Mouse (Mus musculus) heart, adult 9 months (tissue): ENCODE data around the gene Olfr968.

Experiments
- DNase-seq, 2 experiments: peaks; one replicate each; pipeline ENCODE4 v3.0.0; 2022; ENCODE audit warnings: low spot score in 2 of 2

Olfr968 gene

GRCm38 (mm10) chr9:39783153-39783552 lies at the start of gene Olfr968:
Olfr968 (minus strand) TSS chr9:39783253.
- DNase-seq, result no peak

GRCm38 (mm10) chr9:39808560-39808959 lies 25.5 kb upstream of the Olfr968 start, which contains the start of gene Olfr970:
Olfr970 (plus strand) TSS chr9:39808860.
- no peak for DNase-seq

- DNase-seq, result no peak
Measured at GRCm38 (mm10) chr9:39790558-39790957, 7.5 kb upstream of the Olfr968 start, which contains the start of gene Olfr969. Olfr969 (plus strand) TSS chr9:39790945.

- DNase-seq, result no peak
Measured at GRCm38 (mm10) chr9:39746428-39746827, 36.6 kb downstream of the Olfr968 start.

GRCm38 (mm10) chr9:39745949-39746348 lies 37.1 kb downstream of the Olfr968 start, which contains the start of gene Olfr967:
Olfr967 (plus strand) TSS chr9:39746249.
- no peak for DNase-seq

- no peak for DNase-seq
Measured at GRCm38 (mm10) chr9:39740741-39741140, 42.3 kb downstream of the Olfr968 start.

- DNase-seq, result no peak
Measured at GRCm38 (mm10) chr9:39730678-39731077, 52.4 kb downstream of the Olfr968 start, which contains the start of gene Olfr150. Olfr150 (plus strand) TSS chr9:39730978.
